Mouse (Mus musculus): ENCODE results near the gene Cttnbp2nl. TPM values are rescaled to one million over a fixed set of nuclear protein-coding genes. Genes with fewer than 3 reads are reported as not detected.

The Cttnbp2nl gene
- polyA plus RNA-seq, 1 experiment, result 2.8 TPM

GRCm38 (mm10) chr3:105061496-105061895 lies 8.6 kb upstream of the Cttnbp2nl start:
- no peaks in the 10 kb centered on the region; the same call in 1 of the 2 replicates for H3K4me1 ChIP-seq (replicated peaks; ENCODE audit: control insufficient read depth, insufficient read depth, low read length)
- H3K27me3 ChIP-seq (ENCODE audit: control insufficient read depth, insufficient read depth, low read length), result no peaks in the 10 kb centered on the region
- no peak overlapping the region for H3K4me3 ChIP-seq (ENCODE audit: control insufficient read depth, insufficient read depth, low read length)
- DNase-seq, result no peak
- 85% methylated on average over 3 of the region's 3 CpGs for WGBS
- no peaks in the 10 kb centered on the region for H3K36me3 ChIP-seq (ENCODE audit: control insufficient read depth, insufficient read depth, low read length)
- TF ChIP-seq POLR2A (IDR thresholded peaks at IDR 0.05; ENCODE audit: control insufficient read depth, extremely low read depth, insufficient read depth, low read length, poor library complexity) (no peak), CTCF (IDR thresholded peaks at IDR 0.05; ENCODE audit: borderline replicate concordance, control insufficient read depth, extremely low read depth, insufficient read depth, low read length, poor library complexity) (no peak)
- H3K27ac ChIP-seq (ENCODE audit: control insufficient read depth, insufficient read depth, low read length), result no peak overlapping the region

- WGBS, result 69% methylated on average over 6 of the region's 6 CpGs
- TF ChIP-seq CTCF (IDR thresholded peaks at IDR 0.05; ENCODE audit: borderline replicate concordance, control insufficient read depth, extremely low read depth, insufficient read depth, low read length, poor library complexity) (no peak), POLR2A (IDR thresholded peaks at IDR 0.05; ENCODE audit: control insufficient read depth, extremely low read depth, insufficient read depth, low read length, poor library complexity) (no peak)
- H3K27ac ChIP-seq (ENCODE audit: control insufficient read depth, insufficient read depth, low read length), result no peak overlapping the region
- no peaks in the 10 kb centered on the region for H3K36me3 ChIP-seq (ENCODE audit: control insufficient read depth, insufficient read depth, low read length)
- H3K4me1 ChIP-seq (replicated peaks; ENCODE audit: control insufficient read depth, insufficient read depth, low read length), result no peaks in the 10 kb centered on the region; the same call in 1 of the 2 replicates
- H3K4me3 ChIP-seq (ENCODE audit: control insufficient read depth, insufficient read depth, low read length), result no peak overlapping the region
- DNase-seq, result no peak
- H3K27me3 ChIP-seq (ENCODE audit: control insufficient read depth, insufficient read depth, low read length), result no peaks in the 10 kb centered on the region
Observed at GRCm38 (mm10) chr3:105060992-105061391, 8.0 kb upstream of the Cttnbp2nl start.

- TF ChIP-seq POLR2A (IDR thresholded peaks at IDR 0.05; ENCODE audit: control insufficient read depth, extremely low read depth, insufficient read depth, low read length, poor library complexity), result no peak
- TF ChIP-seq CTCF (IDR thresholded peaks at IDR 0.05; ENCODE audit: borderline replicate concordance, control insufficient read depth, extremely low read depth, insufficient read depth, low read length, poor library complexity), result no peak
- Histone ChIP-seq H3K27ac (ENCODE audit: control insufficient read depth, insufficient read depth, low read length) (no peak overlapping the region), H3K36me3 (ENCODE audit: control insufficient read depth, insufficient read depth, low read length) (no peaks in the 10 kb centered on the region), H3K4me3 (ENCODE audit: control insufficient read depth, insufficient read depth, low read length) (no peak overlapping the region), H3K27me3 (ENCODE audit: control insufficient read depth, insufficient read depth, low read length) (peaks cover under 1% of the 10 kb centered on the region; the same call in 1 of the 2 replicates), H3K4me1 (replicated peaks; ENCODE audit: control insufficient read depth, insufficient read depth, low read length) (no peaks in the 10 kb centered on the region; the same call in 1 of the 2 replicates)
- 48% methylated on average over 7 of the region's 7 CpGs for WGBS
- no peak for DNase-seq
Observed at GRCm38 (mm10) chr3:105059911-105060310, 7.0 kb upstream of the Cttnbp2nl start.

- Histone ChIP-seq H3K4me3 (ENCODE audit: control insufficient read depth, insufficient read depth, low read length) (no peak overlapping the region), H3K27ac (ENCODE audit: control insufficient read depth, insufficient read depth, low read length) (no peak overlapping the region), H3K4me1 (replicated peaks; ENCODE audit: control insufficient read depth, insufficient read depth, low read length) (no peaks in the 10 kb centered on the region; the same call in 1 of the 2 replicates), H3K36me3 (ENCODE audit: control insufficient read depth, insufficient read depth, low read length) (no peaks in the 10 kb centered on the region), H3K27me3 (ENCODE audit: control insufficient read depth, insufficient read depth, low read length) (peaks cover 7% of the 10 kb centered on the region; the same call in 1 of the 2 replicates)
- DNase-seq, result peak; percentile 62
- TF ChIP-seq CTCF (IDR thresholded peaks at IDR 0.05; ENCODE audit: borderline replicate concordance, control insufficient read depth, extremely low read depth, insufficient read depth, low read length, poor library complexity), result peak; percentile 79; the same call in 1 of the 2 replicates
- no peak for TF ChIP-seq POLR2A (IDR thresholded peaks at IDR 0.05; ENCODE audit: control insufficient read depth, extremely low read depth, insufficient read depth, low read length, poor library complexity)
- 24% methylated on average over 25 of the region's 25 CpGs for WGBS
Observed at GRCm38 (mm10) chr3:105058627-105059513, 5.9 kb upstream of the Cttnbp2nl start.

GRCm38 (mm10) chr3:105055666-105056065 lies 2.7 kb upstream of the Cttnbp2nl start:
- peaks cover 12% of the 10 kb centered on the region for H3K4me1 ChIP-seq (replicated peaks; ENCODE audit: control insufficient read depth, insufficient read depth, low read length)
- no peak overlapping the region for H3K27ac ChIP-seq (ENCODE audit: control insufficient read depth, insufficient read depth, low read length)
- whole genome bisulfite sequencing, result 86% methylated on average over 4 of the region's 4 CpGs
- TF ChIP-seq CTCF (IDR thresholded peaks at IDR 0.05; ENCODE audit: borderline replicate concordance, control insufficient read depth, extremely low read depth, insufficient read depth, low read length, poor library complexity) (no peak), POLR2A (IDR thresholded peaks at IDR 0.05; ENCODE audit: control insufficient read depth, extremely low read depth, insufficient read depth, low read length, poor library complexity) (no peak)
- no peak for DNase-seq
- H3K36me3 ChIP-seq (ENCODE audit: control insufficient read depth, insufficient read depth, low read length), result no peaks in the 10 kb centered on the region
- H3K4me3 ChIP-seq (ENCODE audit: control insufficient read depth, insufficient read depth, low read length), result no peak overlapping the region
- H3K27me3 ChIP-seq (ENCODE audit: control insufficient read depth, insufficient read depth, low read length), result peaks cover 7% of the 10 kb centered on the region

- no peak for DNase-seq
- Histone ChIP-seq H3K27ac (ENCODE audit: control insufficient read depth, insufficient read depth, low read length) (no peak overlapping the region), H3K36me3 (ENCODE audit: control insufficient read depth, insufficient read depth, low read length) (no peaks in the 10 kb centered on the region), H3K4me1 (replicated peaks; ENCODE audit: control insufficient read depth, insufficient read depth, low read length) (peaks cover 12% of the 10 kb centered on the region), H3K27me3 (ENCODE audit: control insufficient read depth, insufficient read depth, low read length) (peaks cover 7% of the 10 kb centered on the region), H3K4me3 (ENCODE audit: control insufficient read depth, insufficient read depth, low read length) (no peak overlapping the region)
- no peak for TF ChIP-seq CTCF (IDR thresholded peaks at IDR 0.05; ENCODE audit: borderline replicate concordance, control insufficient read depth, extremely low read depth, insufficient read depth, low read length, poor library complexity)
- TF ChIP-seq POLR2A (IDR thresholded peaks at IDR 0.05; ENCODE audit: control insufficient read depth, extremely low read depth, insufficient read depth, low read length, poor library complexity), result no peak
- WGBS, result 37% methylated on average over 7 of the region's 7 CpGs
Observed at GRCm38 (mm10) chr3:105054952-105055351, 2.0 kb upstream of the Cttnbp2nl start.
